Mouse (Mus musculus) CH12.LX (cell line): ENCODE measurements around the gene Pmepa1.

Experiments used
- CTCF ChIP-seq, 2 experiments: IDR thresholded peaks in 1 of 2; conservative IDR thresholded peaks in 1 of 2; 2 replicates each; pipeline ENCODE4 v1.5.1; 2011 to 2012; ENCODE audit warnings: low read depth in 2 of 2, low read length in 2 of 2, improper control_type of control experiment in 1 of 2, inconsistent platforms in 1 of 2, mild to moderate bottlenecking in 1 of 2, moderate library complexity in 1 of 2
- EP300 ChIP-seq: IDR thresholded peaks from 2 replicates; pipeline ENCODE4 v1.6.1; 2011; ENCODE audit warnings: low read length, improper control_type of control experiment
- SIN3A ChIP-seq: IDR thresholded peaks from 2 replicates; pipeline ENCODE4 v1.6.1; 2012; ENCODE audit warnings: low read length, improper control_type of control experiment, inconsistent platforms

GRCm38 (mm10) chr2:173256552-173256949, 19.8 kb downstream of the Pmepa1 start:
- TF ChIP-seq SIN3A: no peak
- TF ChIP-seq EP300: no peak
- TF ChIP-seq CTCF (conservative IDR thresholded peaks at IDR 0.05 in 1 of 2, IDR thresholded peaks at IDR 0.05 in 1 of 2; ENCODE audit: low read depth in 2 of 2, low read length in 2 of 2): no peak
